Mouse (Mus musculus): Measurements from ENCODE around the gene Mavs.
"Not testable (repeated sequence)": the region's sequence is repeated elsewhere in the genome, so short reads cannot be mapped to it uniquely, and the experiment has no call there.

Gene Mavs

GRCm38 (mm10) chr2:131211026-131211615, 22.7 kb upstream of the Mavs start:
- DNase-seq (ENCODE audit: low spot score in 2 of 2), result no peak

DNA sequence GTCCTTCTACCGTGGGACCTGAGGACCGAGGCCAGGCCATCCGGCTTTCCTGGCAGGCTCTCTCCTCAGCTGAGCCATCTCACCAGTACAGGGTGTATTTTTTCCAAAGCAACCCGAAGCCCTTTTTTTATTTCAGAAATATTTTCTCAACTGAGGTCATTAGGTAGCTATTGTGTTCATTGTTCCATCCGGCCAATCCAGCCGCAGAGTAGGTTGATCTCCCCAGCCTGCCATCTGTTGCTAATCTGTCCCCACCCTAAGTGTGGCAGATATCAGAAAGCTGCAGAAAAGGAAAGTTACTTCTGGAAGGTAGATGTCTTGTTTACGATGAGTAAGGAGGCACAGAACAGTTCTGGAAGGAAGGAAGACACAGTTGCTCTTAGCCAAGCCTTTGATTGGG, 20.1 kb upstream of the Mavs start:
- DNase-seq (ENCODE audit: low spot score in 2 of 2), result peak in 1 of 2 experiments; percentile 53

DNA sequence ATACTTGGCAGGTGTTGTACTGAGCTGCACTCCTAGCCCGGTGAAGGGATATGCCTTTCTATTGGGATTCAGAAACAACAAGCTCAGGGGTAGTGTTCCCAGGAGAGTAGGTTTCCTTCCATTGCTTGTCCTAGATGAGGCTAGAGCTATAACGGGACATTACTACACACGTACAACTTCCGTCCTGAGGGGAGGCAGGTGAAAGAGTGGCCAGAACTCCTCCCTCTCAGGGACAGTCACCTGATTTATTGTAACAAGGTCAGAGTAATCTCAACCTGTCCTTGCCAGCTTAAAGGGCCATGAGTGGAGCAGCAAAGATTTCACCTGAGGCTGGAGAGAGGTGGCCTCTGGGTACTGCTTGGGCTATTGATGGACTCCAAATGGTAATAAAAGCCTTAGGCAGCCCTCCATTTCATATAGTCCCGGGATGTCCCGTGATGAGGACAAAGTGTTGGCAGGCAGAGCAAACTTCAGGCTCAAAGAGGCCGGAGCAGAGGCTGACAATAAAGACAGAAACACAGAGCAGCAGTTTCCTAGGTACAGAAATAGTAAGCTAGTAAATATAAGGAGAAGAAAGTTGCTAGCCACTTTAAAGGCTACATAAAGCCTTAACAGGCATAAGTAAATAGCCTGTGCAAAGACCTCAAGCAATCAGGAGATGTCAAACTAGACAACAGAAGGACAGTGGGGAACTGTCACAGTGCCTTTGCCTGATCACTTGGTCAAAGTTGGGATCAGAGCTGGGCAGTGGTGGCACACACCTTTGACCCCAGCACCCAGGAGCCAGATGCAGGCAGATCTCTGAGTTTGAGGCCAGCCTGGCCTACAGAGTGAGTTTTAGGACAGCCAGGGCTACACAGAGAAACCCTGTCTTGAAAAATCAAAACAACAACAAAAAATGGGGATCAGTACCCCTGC, 17.7 kb upstream of the Mavs start:
- DNase-seq (ENCODE audit: low spot score in 2 of 2), result no peak

- no peak for DNase-seq (ENCODE audit: low spot score in 2 of 2)
Observed at GRCm38 (mm10) chr2:131220030-131220429, 13.8 kb upstream of the Mavs start.

- no peak for DNase-seq (ENCODE audit: low spot score in 2 of 2)
Observed at GRCm38 (mm10) chr2:131221853-131222515, 11.9 kb upstream of the Mavs start.

- peak in 1 of 2 experiments; percentile 42 for DNase-seq (ENCODE audit: low spot score in 2 of 2)
Observed at GRCm38 (mm10) chr2:131222562-131222961, 11.3 kb upstream of the Mavs start.

DNA sequence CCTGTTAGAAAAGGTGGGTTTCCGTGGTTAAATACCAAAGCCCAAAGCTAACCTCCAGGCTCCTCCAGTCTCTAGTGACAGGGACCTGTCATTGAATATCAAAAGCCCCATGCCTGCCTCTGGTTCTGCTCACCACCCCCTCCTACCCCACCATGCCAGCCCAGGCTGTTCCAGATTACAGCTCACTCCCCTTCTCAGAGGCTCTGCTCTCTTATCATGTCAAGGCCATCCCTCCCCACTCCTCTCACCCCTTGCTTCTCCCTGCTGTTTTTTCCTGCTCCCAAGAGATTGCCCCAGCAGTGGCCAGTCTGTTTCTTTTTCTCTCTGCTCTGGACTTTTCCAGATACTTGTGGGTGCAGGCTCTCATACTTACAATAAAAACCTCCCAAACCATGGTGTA, 10.3 kb upstream of the Mavs start:
- peak; percentile 79 for DNase-seq (ENCODE audit: low spot score in 2 of 2)

DNA sequence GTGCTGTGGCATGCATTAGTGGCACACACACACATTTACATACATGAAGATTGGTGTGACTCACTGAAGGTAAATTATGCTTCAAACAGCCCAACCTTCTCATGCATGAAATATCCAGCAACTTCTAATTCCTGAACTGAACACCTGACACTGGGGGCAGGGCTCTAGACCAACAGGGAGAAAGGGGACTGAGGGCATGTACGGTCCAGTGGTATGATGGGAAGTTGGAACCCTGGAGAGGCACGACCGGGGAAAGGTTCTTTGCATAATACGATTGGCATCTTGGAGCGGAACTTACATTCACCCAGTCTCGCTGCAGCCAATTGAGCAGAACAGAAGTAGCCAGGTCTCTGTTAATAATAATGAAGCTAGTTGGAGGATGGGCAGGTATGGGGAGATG, 8.7 kb upstream of the Mavs start:
- no peak for DNase-seq (ENCODE audit: low spot score in 2 of 2)

- not testable (repeated sequence) for DNase-seq (ENCODE audit: low spot score in 2 of 2)
Observed at GRCm38 (mm10) chr2:131226669-131227068, 7.2 kb upstream of the Mavs start.

- DNase-seq (ENCODE audit: low spot score in 2 of 2), result no peak
Observed at GRCm38 (mm10) chr2:131227243-131227642, 6.6 kb upstream of the Mavs start.

DNA sequence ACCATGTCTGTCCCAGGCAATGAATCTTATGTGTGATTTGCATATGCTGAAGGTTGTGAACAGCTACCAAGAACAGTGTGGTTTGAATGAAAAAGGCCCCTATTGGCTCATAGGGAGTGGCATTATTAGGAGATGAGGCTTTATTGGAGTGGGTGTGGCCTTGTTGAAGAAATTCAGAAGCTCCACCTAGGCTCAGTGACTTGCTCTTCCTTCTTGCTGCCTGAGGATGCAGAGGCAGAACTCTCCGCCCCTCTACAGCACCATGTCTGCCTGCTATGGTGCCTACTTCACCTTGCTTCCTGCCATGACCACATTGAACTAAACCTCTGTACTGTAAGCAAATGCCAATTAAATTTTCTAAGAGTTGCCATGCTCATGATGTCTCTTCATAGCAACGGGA, 1.3 kb upstream of the Mavs start:
- peak in 1 of 2 experiments; percentile 38 for DNase-seq (ENCODE audit: low spot score in 2 of 2)

DNA sequence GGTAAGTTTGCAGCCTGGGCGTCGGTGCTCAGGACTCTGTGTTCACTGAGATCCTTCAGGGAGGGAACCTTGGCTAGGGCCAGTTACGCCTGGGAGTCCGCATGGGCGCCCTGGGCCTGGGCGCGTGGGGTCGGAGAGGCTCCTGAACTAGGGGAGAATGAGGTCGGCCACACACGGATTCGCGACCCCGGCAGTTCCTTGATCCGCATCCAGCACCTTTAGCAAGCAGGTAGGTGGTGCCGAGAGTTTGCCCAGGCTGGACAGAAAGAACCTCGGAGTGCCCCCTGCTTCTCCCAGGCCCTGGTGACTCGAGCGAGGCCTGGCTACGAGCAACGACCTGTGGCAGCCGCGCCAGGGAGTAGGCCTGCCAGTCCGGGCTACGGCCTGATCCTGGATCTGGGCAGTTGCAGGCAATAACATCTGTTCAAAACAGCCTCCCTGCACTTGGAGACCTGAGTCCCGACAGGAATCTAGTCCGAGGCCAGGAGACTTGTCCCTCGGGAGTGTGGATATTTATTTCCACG, 326 bp downstream of the Mavs start:
- peak in 1 of 2 experiments; percentile 39 for DNase-seq (ENCODE audit: low spot score in 2 of 2)

- peak in 1 of 2 experiments; percentile 61 for DNase-seq (ENCODE audit: low spot score in 2 of 2)
Observed at GRCm38 (mm10) chr2:131234970-131235635, 1.2 kb downstream of the Mavs start.

- no peak for DNase-seq (ENCODE audit: low spot score in 2 of 2)
Observed at GRCm38 (mm10) chr2:131242180-131242579, 8.3 kb downstream of the Mavs start.

DNA sequence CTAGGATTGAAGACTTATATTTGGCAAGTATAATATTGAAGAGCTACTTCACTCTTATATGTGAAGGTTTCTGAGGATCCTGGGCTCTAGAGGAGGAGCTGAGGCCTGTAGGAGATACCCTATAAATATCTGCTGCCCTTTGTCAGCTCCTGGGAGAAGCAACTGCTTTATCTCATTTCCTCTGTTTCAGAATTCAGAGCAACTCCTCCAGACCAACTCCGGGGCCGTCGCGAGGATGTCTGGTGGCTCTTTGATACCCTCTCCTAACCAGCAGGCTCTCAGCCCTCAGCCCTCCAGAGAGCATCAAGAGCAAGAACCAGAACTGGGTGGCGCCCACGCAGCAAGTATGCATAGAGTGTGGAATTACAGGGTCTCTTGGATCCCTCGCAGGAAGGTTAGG, 9.1 kb downstream of the Mavs start:
- DNase-seq (ENCODE audit: low spot score in 2 of 2), result no peak

- DNase-seq (ENCODE audit: low spot score in 2 of 2), result peak; percentile 70 to 82
Observed at GRCm38 (mm10) chr2:131253681-131254328, 19.9 kb downstream of the Mavs start.

DNA sequence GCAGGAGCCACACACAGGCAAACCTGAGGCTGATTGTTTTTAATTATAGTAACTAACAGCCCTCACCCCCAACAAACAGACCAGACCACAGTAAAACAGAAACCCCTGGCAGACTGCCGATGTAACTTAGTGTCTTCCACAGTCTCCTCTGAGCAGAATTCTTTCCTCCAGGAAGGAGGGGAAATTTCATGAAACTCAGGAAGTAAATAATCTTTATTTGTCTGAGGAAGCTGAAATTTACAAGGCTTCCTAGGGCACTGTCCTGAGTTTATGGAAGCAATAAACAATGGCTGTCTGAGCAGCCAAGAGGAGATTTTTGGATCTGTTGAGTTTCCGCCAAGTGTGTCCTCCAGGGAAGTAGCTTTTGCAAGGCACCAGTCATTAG, 20.5 kb downstream of the Mavs start:
- DNase-seq (ENCODE audit: low spot score in 2 of 2), result no peak

GRCm38 (mm10) chr2:131255738-131256137, 21.9 kb downstream of the Mavs start:
- no peak for DNase-seq (ENCODE audit: low spot score in 2 of 2)

- no peak for DNase-seq (ENCODE audit: low spot score in 2 of 2)
Observed at GRCm38 (mm10) chr2:131258693-131259092, 24.8 kb downstream of the Mavs start.

GRCm38 (mm10) chr2:131260544-131261307, 26.9 kb downstream of the Mavs start:
- no peak for DNase-seq (ENCODE audit: low spot score in 2 of 2)
